Mouse (Mus musculus): ENCODE data around the gene Tlx2. TPM values are rescaled to one million over a fixed set of nuclear protein-coding genes. Genes with fewer than 3 reads are reported as not detected.

Gene Tlx2
- polyA plus RNA-seq, 1 experiment from 2014 or later: not detected

- peak overlapping the region; percentile 77 for H3K4me3 ChIP-seq (replicated peaks; ENCODE audit: low read length)
- DNase-seq (ENCODE audit: low spot score): peak; percentile 100
- peak overlapping the region; percentile 87 for H3K9ac ChIP-seq
- H3K4me1 ChIP-seq (replicated peaks; ENCODE audit: control insufficient read depth, insufficient read depth, low read length): peaks cover 14% of the 10 kb centered on the region
- H3K27me3 ChIP-seq (ENCODE audit: control insufficient read depth, insufficient read depth, low read length): peaks cover 53% of the 10 kb centered on the region
- peak; percentile 94 for ATAC-seq (ENCODE audit: low FRiP score)
- peaks cover 20% of the 10 kb centered on the region; the same call in 1 of the 2 replicates for H3K36me3 ChIP-seq (replicated peaks; ENCODE audit: control insufficient read depth, insufficient read depth)
- WGBS: under 1% methylated on average over 46 of the region's 46 CpGs
- H3K9me3 ChIP-seq (ENCODE audit: control insufficient read depth, low read length): no peaks in the 10 kb centered on the region
- peak overlapping the region; percentile 98 for H3K4me2 ChIP-seq (replicated peaks)
- peak overlapping the region; percentile 95 for H3K27ac ChIP-seq
Measured at GRCm38 (mm10) chr6:83078324-83078858, 8.3 kb upstream of the Tlx2 start.

GRCm38 (mm10) chr6:83077630-83078323 is 7.7 kb upstream of the Tlx2 start, which contains the start of gene Pcgf1:
Gene Pcgf1, plus strand, starts transcription at chr6:83077869.
- peaks cover 53% of the 10 kb centered on the region for H3K27me3 ChIP-seq (ENCODE audit: control insufficient read depth, insufficient read depth, low read length)
- WGBS: under 1% methylated on average over 53 of the region's 54 CpGs
- H3K4me2 ChIP-seq (replicated peaks): peak within 1 kb of the TSS; percentile 98
- peak within 1 kb of the TSS; percentile 95 for H3K27ac ChIP-seq
- H3K9ac ChIP-seq: peak within 1 kb of the TSS; percentile 87
- peak; percentile 83 for ATAC-seq (ENCODE audit: low FRiP score)
- H3K4me1 ChIP-seq (replicated peaks; ENCODE audit: control insufficient read depth, insufficient read depth, low read length): peaks cover 14% of the 10 kb centered on the region
- H3K36me3 ChIP-seq (replicated peaks; ENCODE audit: control insufficient read depth, insufficient read depth): peaks cover 20% of the 10 kb centered on the region; the same call in 1 of the 2 replicates
- peak within 1 kb of the TSS; percentile 77 for H3K4me3 ChIP-seq (replicated peaks; ENCODE audit: low read length)
- DNase-seq (ENCODE audit: low spot score): no peak
- no peaks in the 10 kb centered on the region for H3K9me3 ChIP-seq (ENCODE audit: control insufficient read depth, low read length)

- ATAC-seq (ENCODE audit: low FRiP score): no peak
- Histone ChIP-seq H3K4me3 (replicated peaks; ENCODE audit: low read length) (no peak overlapping the region), H3K4me1 (replicated peaks; ENCODE audit: control insufficient read depth, insufficient read depth, low read length) (peaks cover 19% of the 10 kb centered on the region), H3K9me3 (ENCODE audit: control insufficient read depth, low read length) (no peaks in the 10 kb centered on the region), H3K27ac (no peak overlapping the region), H3K4me2 (replicated peaks) (no peak overlapping the region), H3K9ac (no peak overlapping the region), H3K36me3 (replicated peaks; ENCODE audit: control insufficient read depth, insufficient read depth) (0 out of 2 replicates have a peak, but pooled peaks cover 3% of the 10 kb centered on the region), H3K27me3 (ENCODE audit: control insufficient read depth, insufficient read depth, low read length) (peaks cover 69% of the 10 kb centered on the region)
- DNase-seq (ENCODE audit: low spot score): no peak
- WGBS: 19% methylated on average over 2 of the region's 2 CpGs
Measured at GRCm38 (mm10) chr6:83074979-83075378, 4.9 kb upstream of the Tlx2 start.

- Histone ChIP-seq H3K36me3 (replicated peaks; ENCODE audit: control insufficient read depth, insufficient read depth) (no peaks in the 10 kb centered on the region), H3K9me3 (ENCODE audit: control insufficient read depth, low read length) (no peaks in the 10 kb centered on the region), H3K27ac (no peak overlapping the region), H3K4me1 (replicated peaks; ENCODE audit: control insufficient read depth, insufficient read depth, low read length) (0 out of 2 replicates have a peak, but pooled peaks cover 12% of the 10 kb centered on the region), H3K27me3 (ENCODE audit: control insufficient read depth, insufficient read depth, low read length) (peaks cover 99% of the 10 kb centered on the region), H3K4me3 (replicated peaks; ENCODE audit: low read length) (no peak overlapping the region; the same call in 1 of the 2 replicates), H3K4me2 (replicated peaks) (no peak overlapping the region), H3K9ac (no peak overlapping the region)
- no peak for ATAC-seq (ENCODE audit: low FRiP score)
- DNase-seq (ENCODE audit: low spot score): no peak
- 0% methylated on average over 22 of the region's 24 CpGs for WGBS
Measured at GRCm38 (mm10) chr6:83071220-83071619, 1.1 kb upstream of the Tlx2 start.

- no peak for DNase-seq (ENCODE audit: low spot score)
- no peak for ATAC-seq (ENCODE audit: low FRiP score)
Measured at GRCm38 (mm10) chr6:83070311-83071219, 472 bp upstream of the Tlx2 start.

GRCm38 (mm10) chr6:83069488-83070246 is 426 bp downstream of the Tlx2 start:
- no peak for DNase-seq (ENCODE audit: low spot score)
- ATAC-seq (ENCODE audit: low FRiP score): no peak
- Histone ChIP-seq H3K4me1 (replicated peaks; ENCODE audit: control insufficient read depth, insufficient read depth, low read length) (0 out of 2 replicates have a peak, but pooled peaks cover 12% of the 10 kb centered on the region), H3K9ac (no peak overlapping the region), H3K36me3 (replicated peaks; ENCODE audit: control insufficient read depth, insufficient read depth) (no peaks in the 10 kb centered on the region), H3K9me3 (ENCODE audit: control insufficient read depth, low read length) (no peaks in the 10 kb centered on the region), H3K27ac (no peak overlapping the region), H3K4me2 (replicated peaks) (0 out of 2 replicates have a peak overlapping the region, but pooled peaks have one; percentile 12), H3K4me3 (replicated peaks; ENCODE audit: low read length) (peak overlapping the region; percentile 18), H3K27me3 (ENCODE audit: control insufficient read depth, insufficient read depth, low read length) (peaks cover 99% of the 10 kb centered on the region)
- WGBS: 1% methylated on average over 68 of the region's 69 CpGs

More at GRCm38 (mm10) chr6:83070311-83071219, 472 bp upstream of the Tlx2 start:
- Histone ChIP-seq H3K9ac (no peak overlapping the region), H3K27ac (no peak overlapping the region), H3K4me3 (replicated peaks; ENCODE audit: low read length) (peak overlapping the region; percentile 18), H3K4me2 (replicated peaks) (0 out of 2 replicates have a peak overlapping the region, but pooled peaks have one; percentile 12), H3K9me3 (ENCODE audit: control insufficient read depth, low read length) (no peaks in the 10 kb centered on the region), H3K4me1 (replicated peaks; ENCODE audit: control insufficient read depth, insufficient read depth, low read length) (0 out of 2 replicates have a peak, but pooled peaks cover 12% of the 10 kb centered on the region), H3K27me3 (ENCODE audit: control insufficient read depth, insufficient read depth, low read length) (peaks cover 99% of the 10 kb centered on the region), H3K36me3 (replicated peaks; ENCODE audit: control insufficient read depth, insufficient read depth) (no peaks in the 10 kb centered on the region)
- under 1% methylated on average over 57 of the region's 58 CpGs for WGBS

- no peak for ATAC-seq (ENCODE audit: low FRiP score)
- Histone ChIP-seq H3K9ac (no peak overlapping the region), H3K9me3 (ENCODE audit: control insufficient read depth, low read length) (no peaks in the 10 kb centered on the region), H3K27ac (no peak overlapping the region), H3K36me3 (replicated peaks; ENCODE audit: control insufficient read depth, insufficient read depth) (no peaks in the 10 kb centered on the region), H3K4me3 (replicated peaks; ENCODE audit: low read length) (peak overlapping the region; percentile 16), H3K27me3 (ENCODE audit: control insufficient read depth, insufficient read depth, low read length) (peaks cover 99% of the 10 kb centered on the region), H3K4me2 (replicated peaks) (peak overlapping the region; percentile 28), H3K4me1 (replicated peaks; ENCODE audit: control insufficient read depth, insufficient read depth, low read length) (0 out of 2 replicates have a peak, but pooled peaks cover 12% of the 10 kb centered on the region)
- under 1% methylated on average over 67 of the region's 81 CpGs for WGBS
- DNase-seq (ENCODE audit: low spot score): no peak
Measured at GRCm38 (mm10) chr6:83068706-83069487, 1.2 kb downstream of the Tlx2 start.

- no peak for DNase-seq (ENCODE audit: low spot score)
Measured at GRCm38 (mm10) chr6:83068221-83068620, 1.9 kb downstream of the Tlx2 start.

More at GRCm38 (mm10) chr6:83068221-83068620, 1.9 kb downstream of the Tlx2 start:
- H3K27ac ChIP-seq: no peak overlapping the region
- ATAC-seq (ENCODE audit: low FRiP score): no peak
- H3K36me3 ChIP-seq (replicated peaks; ENCODE audit: control insufficient read depth, insufficient read depth): no peaks in the 10 kb centered on the region
- no peak overlapping the region for H3K9ac ChIP-seq
- 4% methylated on average over 8 of the region's 8 CpGs for WGBS
- H3K27me3 ChIP-seq (ENCODE audit: control insufficient read depth, insufficient read depth, low read length): peaks cover 99% of the 10 kb centered on the region
- H3K9me3 ChIP-seq (ENCODE audit: control insufficient read depth, low read length): no peaks in the 10 kb centered on the region
- H3K4me3 ChIP-seq (replicated peaks; ENCODE audit: low read length): peak overlapping the region; percentile 16; the same call in 1 of the 2 replicates
- peak overlapping the region; percentile 28; the same call in 1 of the 2 replicates for H3K4me2 ChIP-seq (replicated peaks)
- H3K4me1 ChIP-seq (replicated peaks; ENCODE audit: control insufficient read depth, insufficient read depth, low read length): 0 out of 2 replicates have a peak, but pooled peaks cover 12% of the 10 kb centered on the region

Data from hindbrain, embryonic 14.5 days (tissue).